Mouse (Mus musculus) forebrain, embryonic 16.5 days (tissue): ENCODE data around the gene Mad1l1. TPM values are rescaled to one million over a fixed set of nuclear protein-coding genes. Genes with fewer than 3 reads are reported as not detected.
A peak's percentile ranks its signal among the peaks of the same experiment; 100 is the strongest.

ENCODE experiments used
- ATAC-seq: fragments of 200-750 bp; cut with Nextera tagmentation; 2 replicates; pipeline ENCODE4 v1.8.0; 2017; ENCODE audit warnings: mild to moderate bottlenecking, moderate library complexity
- H3K27ac ChIP-seq: fragments of 300-500 bp; sonication (generic); 2 replicates; pipeline ENCODE4 v1.5.1; 2014; ENCODE audit warnings: low read length, control low read depth
- H3K27me3 ChIP-seq: fragments of 300-500 bp; sonication (generic); replicated peaks from 2 replicates; pipeline ENCODE4 v1.6.1; 2014; ENCODE audit warnings: low read length; ENCODE audit not compliant: control insufficient read depth, insufficient read depth
- H3K36me3 ChIP-seq: fragments of 300-500 bp; sonication (generic); 2 replicates; pipeline ENCODE4 v1.6.1; 2014; ENCODE audit not compliant: control insufficient read depth, insufficient read depth
- H3K4me1 ChIP-seq: fragments of 300-500 bp; sonication (generic); replicated peaks from 2 replicates; pipeline ENCODE4 v1.6.1; 2014; ENCODE audit warnings: low read length; ENCODE audit not compliant: control insufficient read depth, insufficient read depth
- H3K4me2 ChIP-seq: fragments of 300-500 bp; sonication (generic); 2 replicates; pipeline ENCODE4 v1.6.1; 2014; ENCODE audit warnings: mild to moderate bottlenecking, low read length, control low read depth
- H3K4me3 ChIP-seq: fragments of 300-500 bp; sonication (generic); replicated peaks from 2 replicates; pipeline ENCODE4 v1.5.1; 2014; ENCODE audit warnings: mild to moderate bottlenecking, low read length, control low read depth
- H3K9ac ChIP-seq: fragments of 300-500 bp; sonication (generic); replicated peaks from 2 replicates; pipeline ENCODE4 v1.6.1; 2014; ENCODE audit warnings: low read depth, low read length, control low read depth
- H3K9me3 ChIP-seq: fragments of 300-500 bp; sonication (generic); 2 replicates; pipeline ENCODE4 v1.6.1; 2016; ENCODE audit warnings: low read length; ENCODE audit not compliant: control insufficient read depth
- WGBS: fragments of 180-500 bp; shearing (Covaris S2); extraction: QIAGEN DNeasy Blood & Tissue Kit; methylation state at CpG from one replicate; pipeline ENCODE4 v1.1.7; 2014; 5-methylcytosine and 5-hydroxymethylcytosine counted together
- polyA plus RNA-seq: library from polyadenylated mRNA; unstranded; fragments of >200 nt; fragmentation: Nextera tagmentation; extraction: Ambion mirVana; gene quantifications from 2 replicates; pipeline ENCODE4 v1.2.1, GENCODE M21; 2015

The Mad1l1 gene
- polyA plus RNA-seq, 1 experiment from 2014 or later, result 33.4 TPM

DNA sequence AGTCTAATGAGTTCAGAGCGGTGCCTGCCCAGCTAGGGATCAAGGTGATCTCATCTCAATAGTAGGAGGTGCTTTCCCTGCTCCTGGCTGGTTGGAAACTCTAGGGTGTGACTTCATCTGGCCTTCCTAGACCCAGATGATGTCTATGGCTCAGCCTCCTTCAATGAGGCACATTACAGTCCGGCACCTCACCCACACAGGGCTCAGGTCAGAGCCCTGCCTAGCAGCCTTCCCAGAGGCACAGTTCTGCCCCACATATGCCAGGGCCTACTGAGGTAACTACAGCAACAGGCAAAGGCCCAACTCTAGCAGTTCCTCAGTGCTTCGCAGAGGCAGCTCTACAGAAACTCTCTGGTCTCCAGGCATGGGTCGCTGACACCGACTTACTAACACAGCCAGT is 63.9 kb downstream of the Mad1l1 start:
- H3K27ac ChIP-seq, result no peak overlapping the region
- no peaks in the 10 kb centered on the region for H3K9me3 ChIP-seq
- no peaks in the 10 kb centered on the region for H3K27me3 ChIP-seq
- WGBS, result 89% methylated on average over 5 of the region's 5 CpGs
- no peaks in the 10 kb centered on the region for H3K4me1 ChIP-seq
- ATAC-seq, result no peak
- no peak overlapping the region for H3K4me3 ChIP-seq
- H3K9ac ChIP-seq, result no peak overlapping the region
- H3K36me3 ChIP-seq, result no peaks in the 10 kb centered on the region
- no peak overlapping the region for H3K4me2 ChIP-seq

DNA sequence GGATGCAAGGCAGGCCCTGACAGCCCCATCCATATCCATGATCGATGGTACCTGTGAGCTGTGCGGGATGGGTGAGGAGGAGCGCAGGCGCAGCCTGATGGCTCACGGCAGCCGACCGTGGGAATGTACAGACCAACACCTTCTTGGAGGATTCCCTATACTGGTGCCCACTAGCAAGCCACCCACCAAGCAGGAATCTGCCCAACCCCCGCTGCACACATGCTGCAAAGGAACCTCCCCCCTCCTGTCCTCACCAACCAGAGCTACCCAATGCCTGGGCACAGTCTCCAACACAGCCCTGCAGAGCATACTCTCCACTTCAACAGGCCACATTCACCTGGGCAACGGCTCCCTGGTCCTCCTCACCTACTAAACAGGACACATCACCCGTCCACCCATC is 64.7 kb downstream of the Mad1l1 start:
- H3K27me3 ChIP-seq, result no peaks in the 10 kb centered on the region
- no peaks in the 10 kb centered on the region for H3K36me3 ChIP-seq
- H3K9me3 ChIP-seq, result no peaks in the 10 kb centered on the region

GRCm38 (mm10) chr5:140255265-140255664 is 66.1 kb downstream of the Mad1l1 start:
- H3K9me3 ChIP-seq, result no peaks in the 10 kb centered on the region
- no peak overlapping the region for H3K4me2 ChIP-seq
- H3K36me3 ChIP-seq, result no peaks in the 10 kb centered on the region
- H3K9ac ChIP-seq, result no peak overlapping the region
- H3K27ac ChIP-seq, result no peak overlapping the region
- WGBS, result 92% methylated on average over 5 of the region's 5 CpGs
- ATAC-seq, result no peak
- no peak overlapping the region for H3K4me3 ChIP-seq
- H3K4me1 ChIP-seq, result peaks cover 6% of the 10 kb centered on the region; the same call in 1 of the 2 replicates
- H3K27me3 ChIP-seq, result no peaks in the 10 kb centered on the region

More for the DNA sequence above, 64.7 kb downstream of the Mad1l1 start:
- Histone ChIP-seq H3K4me1 (peaks cover 6% of the 10 kb centered on the region; the same call in 1 of the 2 replicates), H3K4me2 (no peak overlapping the region), H3K4me3 (no peak overlapping the region), H3K27ac (no peak overlapping the region), H3K9ac (no peak overlapping the region)
- no peak for ATAC-seq
- WGBS, result 92% methylated on average over 10 of the region's 10 CpGs

- no peaks in the 10 kb centered on the region for H3K27me3 ChIP-seq
Measured at GRCm38 (mm10) chr5:140254656-140255055, 66.7 kb downstream of the Mad1l1 start.

DNA sequence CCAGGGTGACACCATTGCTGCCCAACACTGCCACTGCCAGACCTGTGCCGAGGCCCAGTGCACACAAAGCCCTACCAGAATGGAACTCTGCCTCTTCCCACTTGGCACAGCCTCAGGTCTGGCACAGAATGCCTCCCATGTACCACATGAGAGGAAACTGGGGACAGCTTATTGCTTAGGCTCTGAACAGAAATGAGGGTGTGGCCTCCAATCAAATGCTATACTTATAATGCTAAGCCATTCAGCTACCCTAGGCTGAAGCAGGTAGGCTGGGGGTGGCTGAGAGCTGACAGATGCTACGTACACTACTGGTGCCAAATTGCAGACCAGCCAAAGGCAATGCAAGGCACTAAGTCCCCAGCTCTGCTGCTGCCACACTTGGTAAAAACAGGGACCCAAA is 69.4 kb downstream of the Mad1l1 start:
- Histone ChIP-seq H3K27ac (peak overlapping the region; percentile 42; the same call in 1 of the 2 replicates), H3K36me3 (no peaks in the 10 kb centered on the region), H3K4me2 (no peak overlapping the region), H3K4me3 (no peak overlapping the region), H3K27me3 (no peaks in the 10 kb centered on the region), H3K9ac (no peak overlapping the region), H3K4me1 (peaks cover 9% of the 10 kb centered on the region), H3K9me3 (no peaks in the 10 kb centered on the region)
- WGBS, result 58% methylated on average over 2 of the region's 2 CpGs
- ATAC-seq, result peak; percentile 74

More at GRCm38 (mm10) chr5:140254656-140255055, 66.7 kb downstream of the Mad1l1 start:
- H3K27ac ChIP-seq, result no peak overlapping the region
- H3K4me2 ChIP-seq, result no peak overlapping the region
- H3K4me3 ChIP-seq, result no peak overlapping the region
- H3K9ac ChIP-seq, result no peak overlapping the region
- WGBS, result 100% methylated on average over 1 of the region's 1 CpGs
- no peak for ATAC-seq
- no peaks in the 10 kb centered on the region for H3K36me3 ChIP-seq
- no peaks in the 10 kb centered on the region for H3K9me3 ChIP-seq
- H3K4me1 ChIP-seq, result peaks cover 9% of the 10 kb centered on the region

GRCm38 (mm10) chr5:140250370-140250769 is 71.0 kb downstream of the Mad1l1 start:
- Histone ChIP-seq H3K27me3 (no peaks in the 10 kb centered on the region), H3K27ac (no peak overlapping the region), H3K9me3 (no peaks in the 10 kb centered on the region), H3K36me3 (no peaks in the 10 kb centered on the region), H3K4me3 (no peak overlapping the region), H3K9ac (no peak overlapping the region), H3K4me2 (no peak overlapping the region), H3K4me1 (peaks cover 9% of the 10 kb centered on the region)
- 89% methylated on average over 3 of the region's 3 CpGs for WGBS
- ATAC-seq, result no peak

DNA sequence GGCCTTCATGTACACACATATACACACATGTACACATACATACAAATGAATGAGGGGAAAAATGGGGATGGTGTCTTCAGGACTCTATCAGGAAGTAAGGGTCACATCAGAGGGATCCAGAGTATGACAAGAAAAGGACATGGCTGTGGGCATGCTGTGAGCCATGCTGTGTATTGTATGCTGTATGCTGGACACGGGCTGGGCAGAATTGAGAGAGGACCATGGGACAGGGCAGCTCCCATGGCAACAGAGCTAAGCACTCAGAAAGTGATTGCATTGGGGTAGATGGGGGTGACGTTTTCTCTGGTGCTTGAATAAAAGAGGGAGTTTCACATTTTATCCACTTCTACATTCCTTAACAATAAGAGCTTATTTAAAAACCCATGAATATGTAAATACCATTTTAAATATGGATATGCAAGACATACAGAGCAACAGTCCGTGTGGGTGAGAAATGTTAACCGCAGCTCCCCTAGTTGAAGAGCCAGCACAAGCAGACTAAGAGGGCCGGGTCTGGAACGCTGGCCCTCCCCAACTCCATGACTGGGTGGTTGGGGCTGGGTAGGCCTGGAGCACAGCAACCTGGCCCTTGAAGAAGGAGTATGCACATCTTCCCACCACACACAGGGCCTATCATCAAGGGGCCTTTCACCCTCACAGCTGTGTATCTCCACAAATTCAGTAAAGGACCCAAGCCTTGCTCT is 71.8 kb downstream of the Mad1l1 start:
- no peak overlapping the region for H3K27ac ChIP-seq
- no peak overlapping the region for H3K4me3 ChIP-seq
- H3K4me2 ChIP-seq, result no peak overlapping the region
- no peaks in the 10 kb centered on the region for H3K27me3 ChIP-seq
- no peak overlapping the region for H3K9ac ChIP-seq
- no peaks in the 10 kb centered on the region for H3K9me3 ChIP-seq
- no peaks in the 10 kb centered on the region for H3K36me3 ChIP-seq
- H3K4me1 ChIP-seq, result peaks cover 9% of the 10 kb centered on the region
- no peak for ATAC-seq
- 40% methylated on average over 6 of the region's 6 CpGs for WGBS

GRCm38 (mm10) chr5:140248101-140248500 is 73.3 kb downstream of the Mad1l1 start:
- no peaks in the 10 kb centered on the region for H3K27me3 ChIP-seq
- ATAC-seq, result no peak
- H3K4me3 ChIP-seq, result no peak overlapping the region
- peaks cover 9% of the 10 kb centered on the region for H3K4me1 ChIP-seq
- H3K36me3 ChIP-seq, result no peaks in the 10 kb centered on the region
- no peaks in the 10 kb centered on the region for H3K9me3 ChIP-seq
- H3K9ac ChIP-seq, result no peak overlapping the region
- no peak overlapping the region for H3K4me2 ChIP-seq
- no peak overlapping the region for H3K27ac ChIP-seq
- 93% methylated on average over 2 of the region's 2 CpGs for WGBS

GRCm38 (mm10) chr5:140240235-140240634 is 81.1 kb downstream of the Mad1l1 start:
- ATAC-seq, result no peak

More at GRCm38 (mm10) chr5:140240235-140240634, 81.1 kb downstream of the Mad1l1 start:
- WGBS, result 99% methylated on average over 3 of the region's 3 CpGs
- Histone ChIP-seq H3K9ac (no peak overlapping the region), H3K36me3 (no peaks in the 10 kb centered on the region), H3K4me3 (no peak overlapping the region), H3K27me3 (no peaks in the 10 kb centered on the region), H3K4me2 (no peak overlapping the region), H3K27ac (no peak overlapping the region), H3K9me3 (no peaks in the 10 kb centered on the region), H3K4me1 (no peaks in the 10 kb centered on the region; the same call in 1 of the 2 replicates)
